Mouse (Mus musculus): ENCODE results near the gene Gm20388. TPM values are rescaled to one million over a fixed set of nuclear protein-coding genes. Genes with fewer than 3 reads are reported as not detected.

Gm20388 gene
- polyA plus RNA-seq, 1 experiment, result 28.1 TPM

GRCm38 (mm10) chr8:122803906-122804761, 2893.5 kb downstream of the Gm20388 start:
- Histone ChIP-seq H3K9ac (ENCODE audit: low read depth, poor library complexity, severe bottlenecking) (no peak overlapping the region), H3K36me3 (ENCODE audit: control insufficient read depth, insufficient read depth, low read length, poor library complexity, severe bottlenecking) (no peaks in the 10 kb centered on the region), H3K27ac (ENCODE audit: insufficient read depth, low read length) (no peak overlapping the region), H3K9me3 (replicated peaks; ENCODE audit: control insufficient read depth, insufficient read depth, low read length, poor library complexity, severe bottlenecking) (no peaks in the 10 kb centered on the region), H3K27me3 (ENCODE audit: control insufficient read depth, insufficient read depth, low read length, poor library complexity, severe bottlenecking) (no peaks in the 10 kb centered on the region), H3K4me1 (ENCODE audit: control insufficient read depth, insufficient read depth, low read length) (no peaks in the 10 kb centered on the region), H3K4me3 (ENCODE audit: low read depth, low read length) (no peak overlapping the region)
- no peak for TF ChIP-seq CTCF (IDR thresholded peaks at IDR 0.05; ENCODE audit: low read depth, low read length)
- TF ChIP-seq POLR2A (IDR thresholded peaks at IDR 0.05; ENCODE audit: insufficient read depth, low read length), result no peak
- TF ChIP-seq EP300 (IDR thresholded peaks at IDR 0.05; ENCODE audit: insufficient read depth, low read depth, low read length), result no peak

GRCm38 (mm10) chr8:122805349-122805748, 2894.7 kb downstream of the Gm20388 start:
- no peaks in the 10 kb centered on the region for H3K27me3 ChIP-seq (ENCODE audit: control insufficient read depth, insufficient read depth, low read length, poor library complexity, severe bottlenecking)

GRCm38 (mm10) chr8:122806956-122807538, 2896.4 kb downstream of the Gm20388 start:
- Histone ChIP-seq H3K9ac (ENCODE audit: low read depth, poor library complexity, severe bottlenecking) (no peak overlapping the region), H3K36me3 (ENCODE audit: control insufficient read depth, insufficient read depth, low read length, poor library complexity, severe bottlenecking) (no peaks in the 10 kb centered on the region)
- TF ChIP-seq POLR2A (IDR thresholded peaks at IDR 0.05; ENCODE audit: insufficient read depth, low read length), result no peak
- no peak for TF ChIP-seq EP300 (IDR thresholded peaks at IDR 0.05; ENCODE audit: insufficient read depth, low read depth, low read length)
- TF ChIP-seq CTCF (IDR thresholded peaks at IDR 0.05; ENCODE audit: low read depth, low read length), result no peak

More at GRCm38 (mm10) chr8:122805349-122805748, 2894.7 kb downstream of the Gm20388 start:
- TF ChIP-seq CTCF (IDR thresholded peaks at IDR 0.05; ENCODE audit: low read depth, low read length) (no peak), EP300 (IDR thresholded peaks at IDR 0.05; ENCODE audit: insufficient read depth, low read depth, low read length) (no peak), POLR2A (IDR thresholded peaks at IDR 0.05; ENCODE audit: insufficient read depth, low read length) (no peak)
- H3K4me3 ChIP-seq (ENCODE audit: low read depth, low read length), result no peak overlapping the region
- no peaks in the 10 kb centered on the region for H3K9me3 ChIP-seq (replicated peaks; ENCODE audit: control insufficient read depth, insufficient read depth, low read length, poor library complexity, severe bottlenecking)
- no peak overlapping the region for H3K9ac ChIP-seq (ENCODE audit: low read depth, poor library complexity, severe bottlenecking)
- no peaks in the 10 kb centered on the region for H3K4me1 ChIP-seq (ENCODE audit: control insufficient read depth, insufficient read depth, low read length)
- no peak overlapping the region for H3K27ac ChIP-seq (ENCODE audit: insufficient read depth, low read length)
- no peaks in the 10 kb centered on the region for H3K36me3 ChIP-seq (ENCODE audit: control insufficient read depth, insufficient read depth, low read length, poor library complexity, severe bottlenecking)

GRCm38 (mm10) chr8:122807907-122808306, 2897.3 kb downstream of the Gm20388 start:
- H3K9ac ChIP-seq (ENCODE audit: low read depth, poor library complexity, severe bottlenecking), result no peak overlapping the region
- H3K4me1 ChIP-seq (ENCODE audit: control insufficient read depth, insufficient read depth, low read length), result no peaks in the 10 kb centered on the region
- H3K36me3 ChIP-seq (ENCODE audit: control insufficient read depth, insufficient read depth, low read length, poor library complexity, severe bottlenecking), result no peaks in the 10 kb centered on the region
- H3K27ac ChIP-seq (ENCODE audit: insufficient read depth, low read length), result no peak overlapping the region
- no peaks in the 10 kb centered on the region for H3K9me3 ChIP-seq (replicated peaks; ENCODE audit: control insufficient read depth, insufficient read depth, low read length, poor library complexity, severe bottlenecking)
- no peak overlapping the region for H3K4me3 ChIP-seq (ENCODE audit: low read depth, low read length)
- TF ChIP-seq EP300 (IDR thresholded peaks at IDR 0.05; ENCODE audit: insufficient read depth, low read depth, low read length) (no peak), POLR2A (IDR thresholded peaks at IDR 0.05; ENCODE audit: insufficient read depth, low read length) (no peak), CTCF (IDR thresholded peaks at IDR 0.05; ENCODE audit: low read depth, low read length) (no peak)
- no peaks in the 10 kb centered on the region for H3K27me3 ChIP-seq (ENCODE audit: control insufficient read depth, insufficient read depth, low read length, poor library complexity, severe bottlenecking)

More at GRCm38 (mm10) chr8:122806956-122807538, 2896.4 kb downstream of the Gm20388 start:
- Histone ChIP-seq H3K4me1 (ENCODE audit: control insufficient read depth, insufficient read depth, low read length) (no peaks in the 10 kb centered on the region), H3K27ac (ENCODE audit: insufficient read depth, low read length) (no peak overlapping the region), H3K4me3 (ENCODE audit: low read depth, low read length) (no peak overlapping the region), H3K27me3 (ENCODE audit: control insufficient read depth, insufficient read depth, low read length, poor library complexity, severe bottlenecking) (no peaks in the 10 kb centered on the region), H3K9me3 (replicated peaks; ENCODE audit: control insufficient read depth, insufficient read depth, low read length, poor library complexity, severe bottlenecking) (no peaks in the 10 kb centered on the region)

- TF ChIP-seq EP300 (IDR thresholded peaks at IDR 0.05; ENCODE audit: insufficient read depth, low read depth, low read length), result no peak
- Histone ChIP-seq H3K27me3 (ENCODE audit: control insufficient read depth, insufficient read depth, low read length, poor library complexity, severe bottlenecking) (no peaks in the 10 kb centered on the region), H3K9me3 (replicated peaks; ENCODE audit: control insufficient read depth, insufficient read depth, low read length, poor library complexity, severe bottlenecking) (no peaks in the 10 kb centered on the region), H3K27ac (ENCODE audit: insufficient read depth, low read length) (no peak overlapping the region), H3K4me1 (ENCODE audit: control insufficient read depth, insufficient read depth, low read length) (no peaks in the 10 kb centered on the region), H3K9ac (ENCODE audit: low read depth, poor library complexity, severe bottlenecking) (no peak overlapping the region), H3K4me3 (ENCODE audit: low read depth, low read length) (no peak overlapping the region), H3K36me3 (ENCODE audit: control insufficient read depth, insufficient read depth, low read length, poor library complexity, severe bottlenecking) (no peaks in the 10 kb centered on the region)
These were observed 2899.7 kb downstream of the Gm20388 start for GRCm38 (mm10) chr8:122810376-122810775.

All from ES-Bruce4 (cell line).